Mouse (Mus musculus): Measurements from ENCODE around the gene Fgfrl1.

DNA sequence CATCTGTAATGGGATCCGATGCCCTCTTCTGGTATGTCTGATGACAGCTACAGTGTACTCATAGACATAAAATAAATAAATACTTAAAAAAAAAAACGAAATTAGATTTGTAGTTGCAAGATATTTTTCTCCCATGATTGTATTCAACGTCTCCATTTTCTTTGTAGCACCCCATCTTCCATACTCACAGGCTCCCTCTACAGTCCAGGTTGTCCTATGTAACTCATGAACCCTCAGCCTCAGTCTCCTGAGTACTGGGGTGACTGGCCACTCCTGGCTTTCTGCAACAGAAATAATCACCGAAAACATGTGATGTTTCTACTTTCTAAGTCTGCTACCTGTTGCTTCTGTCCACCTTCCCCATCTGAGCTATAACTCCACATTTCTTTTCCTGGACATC lies 1.0 kb upstream of the Fgfrl1 start:
- TF ChIP-seq CTCF (IDR thresholded peaks at IDR 0.05; ENCODE audit: extremely low read depth, insufficient read depth, insufficient read length, insufficient replicate concordance), result no peak
- no peak for TF ChIP-seq POLR2A (IDR thresholded peaks at IDR 0.05; ENCODE audit: low read depth, low read length)
